Mouse (Mus musculus): ENCODE results near the gene Gmeb1.
"Not testable (repeated sequence)": the region's sequence is repeated elsewhere in the genome, so short reads cannot be mapped to it uniquely, and the experiment has no call there.

Gene Gmeb1

DNA sequence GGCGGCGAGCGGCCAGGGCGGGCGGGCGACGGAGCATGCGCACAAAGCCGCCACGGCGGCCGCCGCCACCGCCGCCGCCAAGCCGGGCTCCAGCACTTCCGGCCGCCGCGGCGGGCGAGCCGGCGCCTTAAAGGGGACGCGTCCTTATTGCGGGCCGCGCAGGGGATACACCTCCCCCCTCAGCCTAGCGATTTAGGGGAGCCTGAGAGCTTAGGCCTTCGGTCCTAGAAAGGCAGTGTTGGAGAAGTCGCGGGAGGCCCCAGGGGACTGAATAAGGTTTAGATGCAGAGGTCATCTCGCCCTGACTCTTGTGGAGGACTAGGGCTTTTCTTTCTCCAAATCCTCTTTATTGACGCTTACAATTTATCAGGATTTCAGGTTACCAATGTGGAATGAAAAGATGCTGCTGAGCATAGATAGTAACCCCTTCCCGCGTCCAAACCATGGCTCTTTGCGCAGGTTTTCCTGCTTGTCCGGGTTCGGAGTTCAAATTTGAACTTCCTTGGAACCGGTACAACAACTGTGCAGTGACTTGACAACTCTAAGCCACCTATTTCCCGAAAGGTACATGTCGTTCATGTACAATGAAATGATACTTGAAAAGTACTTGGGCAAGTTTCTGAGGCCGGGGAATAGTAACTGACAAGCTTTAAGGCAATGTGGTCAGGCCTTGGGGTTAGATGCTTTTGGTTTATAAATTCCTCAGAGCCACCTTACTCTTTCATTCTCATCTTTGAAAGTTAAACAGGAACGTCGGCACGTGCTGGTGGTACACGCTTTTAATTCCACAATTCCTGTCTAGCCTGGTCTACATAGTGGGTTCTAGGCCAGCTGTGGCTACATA lies at the start of gene Gmeb1:
TSS of gene Gmeb1 (minus strand) at position 89 of the 844 bp plus-strand sequence.
- DNase-seq = peak; percentile 82

DNA sequence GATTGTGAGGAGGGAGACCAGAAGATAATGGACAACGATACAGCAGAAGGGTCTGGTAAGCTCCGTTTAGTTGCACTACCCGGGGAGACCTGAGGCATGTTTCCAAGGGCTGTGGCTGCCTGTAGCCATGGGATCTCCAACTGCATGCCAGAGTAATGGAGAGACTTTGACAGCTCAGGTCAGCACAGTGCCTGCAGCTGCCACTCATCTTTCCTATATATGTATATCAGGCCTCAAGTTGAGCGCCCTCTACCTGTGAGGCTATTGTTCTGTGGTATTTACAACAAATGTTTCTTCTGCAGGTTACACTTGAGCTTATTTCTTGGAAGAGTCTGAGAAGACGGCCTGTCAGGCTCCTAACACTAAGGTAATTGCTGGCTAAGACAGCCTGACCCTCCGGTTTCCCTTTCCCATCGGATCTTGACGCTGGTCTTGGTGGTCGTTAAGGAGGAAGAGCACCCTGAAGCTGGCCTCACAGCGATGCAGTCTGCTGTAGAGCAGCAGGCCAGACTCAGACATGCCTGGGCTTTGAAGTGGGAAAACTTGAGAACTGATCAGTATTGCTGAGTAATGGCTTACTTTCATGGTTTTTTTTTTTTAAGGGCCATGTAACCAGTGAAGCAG lies 48.6 kb upstream of the Gmeb1 start:
- peak; percentile 60 for DNase-seq

DNA sequence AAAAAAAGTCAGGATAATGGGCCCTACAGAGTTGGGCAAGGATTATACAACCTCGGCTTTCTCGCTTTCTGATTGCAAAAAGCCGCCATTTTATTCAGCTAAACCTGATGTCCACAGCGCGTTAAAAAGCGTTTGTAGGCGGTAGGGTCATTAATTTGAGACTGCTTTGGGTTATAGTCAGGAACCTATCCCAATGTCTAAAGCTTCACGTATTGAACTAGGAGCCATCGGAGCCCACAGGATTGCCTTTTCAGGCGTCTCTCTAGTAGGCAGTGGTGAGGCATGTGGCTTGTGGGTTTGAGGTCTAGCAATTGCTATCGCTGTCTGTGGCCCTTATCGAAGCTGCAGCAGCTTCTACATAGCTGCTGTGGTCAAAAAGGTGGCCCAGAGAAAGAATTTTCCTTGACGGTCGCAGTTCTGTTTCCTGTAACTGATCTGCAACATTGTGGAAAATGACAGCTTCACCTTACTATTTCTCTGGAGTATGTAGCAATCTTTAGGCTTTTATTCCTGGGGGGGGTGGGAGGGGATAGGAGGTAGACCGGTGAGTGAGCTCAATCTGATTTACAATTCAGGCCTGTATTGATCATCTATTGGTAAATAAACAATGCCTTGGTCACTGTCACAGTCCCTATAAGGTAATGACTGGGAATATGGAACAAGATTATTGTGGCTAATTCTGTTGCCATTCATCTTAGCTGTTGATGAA lies 47.9 kb upstream of the Gmeb1 start:
- DNase-seq = no peak

DNA sequence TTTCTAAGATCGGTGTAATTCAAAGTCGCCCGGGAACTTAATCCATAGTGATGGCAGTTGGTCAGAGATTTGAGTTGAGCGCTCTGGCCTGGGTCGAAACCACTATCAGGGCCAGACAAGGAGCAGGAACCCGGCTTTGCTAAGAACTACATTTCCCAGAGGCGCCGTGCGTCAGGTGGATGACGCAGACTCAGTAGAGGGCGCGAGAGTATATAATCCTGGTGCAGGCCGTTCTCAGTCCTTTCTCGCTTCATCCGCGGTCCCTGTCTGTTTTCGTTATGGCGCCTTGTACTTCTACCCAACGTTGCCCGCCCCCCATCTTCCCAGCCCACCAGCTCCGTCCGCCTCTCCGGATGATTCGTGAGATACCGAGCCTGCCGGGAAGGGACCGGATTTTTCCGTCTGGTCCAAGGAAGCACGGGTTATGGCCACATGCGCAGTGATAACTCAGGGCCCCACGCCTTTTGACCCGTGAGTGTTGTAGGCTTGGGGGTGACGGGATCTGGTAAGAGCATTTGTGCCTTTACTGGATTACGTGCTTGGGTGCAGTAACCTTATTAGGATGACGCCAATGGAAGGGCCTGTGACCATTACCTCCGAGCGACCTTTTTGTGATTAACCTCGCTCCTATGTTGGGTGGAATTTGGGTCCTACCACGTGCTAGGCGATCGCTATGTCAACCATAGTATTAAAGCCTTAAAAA lies 47.2 kb upstream of the Gmeb1 start:
- peak; percentile 94 for DNase-seq

DNA sequence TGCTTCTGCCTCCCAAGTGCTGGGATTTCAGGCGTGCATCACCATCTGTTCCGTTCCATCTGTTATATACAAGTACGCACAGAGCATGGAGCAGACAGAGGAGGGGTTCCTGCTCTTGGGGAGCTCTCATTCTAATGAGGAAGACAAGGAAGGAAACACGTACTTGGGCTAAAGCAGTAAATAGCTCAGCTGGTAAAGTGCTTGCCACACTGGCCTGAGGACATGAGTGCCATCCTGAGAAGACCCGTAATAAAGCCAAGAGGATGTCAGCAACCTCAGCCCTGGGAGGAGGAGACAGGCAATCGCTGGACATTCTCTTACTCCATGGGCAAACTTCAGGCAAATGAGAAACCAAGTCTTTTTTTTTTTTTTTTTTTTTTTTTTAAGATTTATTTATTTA lies 44.6 kb upstream of the Gmeb1 start:
- no peak for DNase-seq

DNA sequence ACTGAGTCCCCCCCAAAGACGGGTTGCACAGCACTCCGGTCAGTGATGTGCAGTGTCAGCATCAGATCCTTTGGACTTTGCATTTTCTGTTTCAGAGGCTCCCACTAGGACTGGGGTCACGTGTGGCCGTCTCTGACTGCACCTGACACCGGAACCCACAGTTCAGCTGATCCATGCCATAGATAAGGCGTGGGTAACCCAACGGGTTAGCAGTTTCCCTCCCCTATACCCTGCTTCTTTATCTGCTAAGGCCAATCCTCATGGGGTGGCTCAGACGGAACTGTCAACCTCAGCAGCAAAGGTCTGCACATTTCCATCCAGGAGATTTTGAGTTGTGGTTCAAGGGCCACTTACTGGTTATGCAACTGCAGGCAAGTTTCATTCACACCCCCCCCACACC lies 43.9 kb upstream of the Gmeb1 start:
- no peak for DNase-seq

DNA sequence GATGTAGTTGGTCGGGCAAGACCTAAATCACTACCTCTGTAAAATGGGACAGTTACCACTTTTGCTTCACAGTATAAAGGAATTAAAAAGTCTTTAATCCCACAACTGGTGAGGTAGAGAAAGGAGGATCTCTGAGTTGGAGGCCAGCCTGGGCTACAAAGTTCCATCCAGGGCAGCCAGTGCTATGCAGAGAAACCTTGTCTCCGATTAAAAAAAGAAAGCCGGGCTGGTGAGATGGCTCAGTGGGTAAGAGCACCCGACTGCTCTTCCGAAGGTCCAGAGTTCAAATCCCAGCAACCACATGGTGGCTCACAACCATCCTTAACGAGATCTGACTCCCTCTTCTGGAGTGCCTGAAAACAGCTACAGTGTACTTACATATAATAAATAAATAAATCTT lies 42.1 kb upstream of the Gmeb1 start:
- DNase-seq = not testable (repeated sequence)

DNA sequence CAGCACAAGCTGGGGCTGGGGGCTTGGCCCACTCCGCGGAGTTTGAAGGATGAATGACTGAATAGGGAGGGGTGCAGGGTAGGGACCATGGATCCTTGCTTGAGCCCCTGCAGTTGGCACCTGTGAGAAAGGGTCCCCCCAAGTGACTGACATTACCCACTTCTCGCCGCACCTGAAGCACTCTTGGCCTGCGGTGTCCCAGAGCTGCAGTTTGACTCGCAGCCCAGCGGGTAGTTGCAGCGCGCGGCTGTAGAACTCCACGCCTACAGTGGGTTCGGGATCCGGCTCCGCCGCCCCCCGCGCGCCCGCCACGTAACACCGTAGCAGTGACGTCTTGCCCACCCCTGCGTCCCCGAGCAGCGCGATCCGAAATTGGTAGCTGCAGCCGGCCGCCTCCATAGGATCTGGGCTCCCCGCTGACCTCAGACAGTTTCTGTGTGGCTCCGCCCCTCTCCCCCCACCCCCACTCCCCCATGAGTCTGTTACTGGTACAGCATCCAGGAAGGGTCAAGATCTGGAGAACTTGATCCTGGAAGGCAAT lies 41.6 kb upstream of the Gmeb1 start, which contains the start of gene Rab42:
TSS of gene Rab42 (minus strand) at position 447 of the 541 bp plus-strand sequence.
- DNase-seq = peak; percentile 71

DNA sequence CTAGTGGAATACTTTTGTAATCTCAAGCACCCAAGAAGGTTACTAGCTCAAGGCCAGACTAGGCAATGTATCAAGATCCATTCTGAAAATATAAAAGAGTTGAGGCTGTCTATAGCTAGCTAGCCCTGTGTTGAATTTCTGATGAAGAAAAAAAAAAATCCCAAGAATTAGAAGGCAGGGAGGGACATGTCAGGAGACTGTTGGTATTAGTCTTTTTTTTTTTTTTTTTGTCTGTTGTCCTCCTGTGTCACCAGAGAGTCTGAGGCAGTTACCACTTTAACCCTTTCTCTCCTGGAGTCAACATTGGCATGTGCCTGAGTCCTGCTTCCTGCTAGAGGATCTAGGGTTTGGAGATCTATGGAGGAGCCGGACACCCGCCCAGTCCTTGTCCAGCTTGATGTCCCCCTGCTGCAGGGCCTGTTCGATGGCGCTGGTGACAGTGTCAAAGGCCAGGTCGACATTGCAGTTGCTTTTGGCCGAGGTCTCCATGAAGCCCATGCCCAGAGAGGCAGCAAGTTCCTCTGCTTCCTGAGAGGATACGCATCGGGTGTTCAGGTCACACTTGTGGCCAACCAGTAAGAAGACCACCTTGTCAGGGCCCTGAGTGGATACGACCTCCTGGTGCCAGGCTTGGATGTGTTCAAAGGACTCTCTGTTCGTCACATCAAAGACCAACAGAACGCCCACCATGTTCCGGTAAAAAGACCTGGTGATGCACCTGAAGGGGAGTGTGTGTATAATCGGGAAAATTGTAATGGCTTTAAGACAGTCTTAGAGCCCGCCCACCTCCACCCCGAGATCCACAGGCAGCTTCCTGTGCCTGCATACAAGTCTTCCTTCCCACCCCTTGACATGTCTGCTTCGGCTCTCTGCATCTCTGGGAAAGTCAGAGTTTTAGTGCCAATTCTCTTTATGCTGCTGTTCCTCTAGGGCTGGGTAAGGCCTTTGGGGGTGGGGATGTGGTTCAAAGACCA lies 40.9 kb upstream of the Gmeb1 start:
- DNase-seq = no peak

DNA sequence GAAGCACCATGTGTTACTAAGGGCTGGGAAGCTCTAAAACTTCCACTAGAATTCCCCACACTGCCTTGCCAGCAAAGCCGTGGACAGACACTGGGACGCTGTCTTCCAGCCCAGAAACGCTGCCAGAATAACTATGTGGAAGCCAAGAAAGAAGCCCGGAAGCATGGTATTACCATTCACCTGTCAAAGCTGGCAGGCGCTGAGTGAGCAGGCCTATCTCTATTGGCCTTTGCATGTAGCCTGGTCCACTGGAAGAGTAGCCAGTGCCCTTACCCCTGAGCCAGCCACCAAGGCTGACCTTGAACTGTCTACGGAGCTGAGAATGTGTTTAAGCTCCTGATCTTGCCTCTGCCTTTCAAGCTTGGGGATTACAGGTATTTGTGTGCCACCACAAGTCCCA lies 40.1 kb upstream of the Gmeb1 start:
- DNase-seq = no peak

DNA sequence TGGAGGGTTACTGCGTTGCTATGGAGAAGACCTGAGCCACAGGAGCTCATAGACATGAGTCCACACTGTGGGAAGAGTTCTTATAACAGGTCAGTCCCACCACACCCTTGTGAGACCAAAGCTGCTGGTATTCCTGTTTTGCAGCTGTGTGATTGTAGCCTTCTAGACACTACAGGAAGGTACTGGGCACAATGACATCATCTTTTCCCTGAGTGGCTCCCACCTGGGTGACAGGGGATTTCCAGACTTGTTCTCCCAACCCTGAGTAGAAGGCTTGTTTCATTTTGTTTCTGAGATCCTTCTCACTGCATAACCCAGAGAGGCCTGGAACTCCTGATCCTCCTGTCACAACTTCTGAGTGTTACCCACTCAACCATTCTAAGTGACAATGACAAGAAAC lies 38.4 kb upstream of the Gmeb1 start:
- DNase-seq = no peak

DNA sequence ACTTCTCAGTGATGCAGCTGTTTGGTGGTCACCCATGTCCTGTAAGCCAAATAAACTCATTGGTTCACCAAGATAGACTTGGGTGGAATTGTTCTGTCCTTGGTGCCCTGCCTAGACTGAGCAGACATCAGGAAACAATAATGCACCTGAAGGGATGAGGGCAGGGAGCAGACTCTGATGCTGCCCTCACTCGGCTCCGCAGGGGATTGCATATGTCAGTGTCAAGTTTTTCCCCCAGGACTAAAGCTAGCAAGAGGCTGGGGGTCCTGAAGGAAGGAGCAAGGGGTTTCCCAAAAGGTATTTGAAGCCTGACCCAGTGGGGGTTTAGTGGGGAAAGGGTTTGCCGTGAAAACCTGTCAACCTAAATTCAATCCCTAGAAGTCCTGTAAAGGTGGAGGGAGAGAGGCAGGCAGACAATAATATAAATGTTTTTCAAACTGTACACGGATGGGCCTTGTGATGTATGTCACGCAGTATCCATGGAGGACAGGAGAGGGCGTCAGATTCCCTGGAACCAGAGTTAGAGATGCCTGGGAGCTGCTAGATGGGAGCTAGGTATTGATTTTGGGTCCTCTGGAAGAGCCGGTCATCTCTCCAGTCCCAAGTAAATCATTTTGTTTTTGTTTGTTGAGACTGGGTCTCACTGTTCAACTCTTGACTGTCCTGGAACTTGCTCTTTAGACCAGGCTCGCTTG lies 34.4 kb upstream of the Gmeb1 start:
- no peak for DNase-seq

DNA sequence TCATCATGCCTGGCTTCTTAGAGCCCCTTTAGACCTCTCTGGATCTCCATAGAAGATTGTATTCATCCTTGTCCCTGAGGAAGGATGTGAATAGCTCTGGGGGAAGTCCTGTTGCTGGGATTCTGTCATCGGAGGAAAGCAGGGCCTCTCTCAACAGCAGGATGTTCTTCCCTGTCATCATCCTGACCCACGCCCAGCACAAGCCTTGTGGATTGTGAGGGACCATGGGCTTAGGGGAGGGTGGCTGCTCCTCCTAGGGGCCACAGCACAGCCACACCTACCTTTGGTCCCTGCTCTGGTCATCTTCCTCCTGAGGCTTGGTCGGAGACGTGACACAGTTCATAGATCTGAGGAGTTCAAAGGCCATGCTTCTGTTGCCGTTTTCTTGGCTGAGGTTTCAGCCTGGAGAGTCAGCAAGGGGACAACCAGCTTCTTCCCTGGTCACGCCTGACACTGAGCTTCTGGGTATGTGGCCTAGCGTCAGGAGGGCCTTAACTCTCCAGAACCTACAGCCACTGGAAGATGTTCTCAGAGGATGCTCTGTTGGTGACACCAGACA lies 32.4 kb upstream of the Gmeb1 start:
- DNase-seq = no peak

DNA sequence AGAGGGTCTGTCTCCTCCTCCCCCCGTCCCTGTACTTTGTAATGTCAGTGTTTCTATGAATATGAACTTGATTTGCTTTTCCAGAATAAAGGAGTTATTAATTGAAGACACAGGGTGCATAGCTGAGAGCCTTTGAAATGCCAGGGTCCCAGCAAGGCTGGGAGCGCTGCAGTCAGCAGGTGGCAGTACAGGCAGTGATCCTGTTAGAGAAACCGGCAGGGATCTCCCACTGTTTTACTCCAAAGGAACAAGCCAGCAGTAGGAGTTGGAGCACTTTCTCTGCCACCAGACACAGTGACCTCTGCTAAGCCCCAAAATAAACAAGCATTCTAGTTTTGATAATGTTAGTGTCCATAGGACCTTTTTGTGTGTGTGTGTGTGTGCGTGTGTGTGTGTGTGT lies 31.6 kb upstream of the Gmeb1 start:
- peak; percentile 78 for DNase-seq

DNA sequence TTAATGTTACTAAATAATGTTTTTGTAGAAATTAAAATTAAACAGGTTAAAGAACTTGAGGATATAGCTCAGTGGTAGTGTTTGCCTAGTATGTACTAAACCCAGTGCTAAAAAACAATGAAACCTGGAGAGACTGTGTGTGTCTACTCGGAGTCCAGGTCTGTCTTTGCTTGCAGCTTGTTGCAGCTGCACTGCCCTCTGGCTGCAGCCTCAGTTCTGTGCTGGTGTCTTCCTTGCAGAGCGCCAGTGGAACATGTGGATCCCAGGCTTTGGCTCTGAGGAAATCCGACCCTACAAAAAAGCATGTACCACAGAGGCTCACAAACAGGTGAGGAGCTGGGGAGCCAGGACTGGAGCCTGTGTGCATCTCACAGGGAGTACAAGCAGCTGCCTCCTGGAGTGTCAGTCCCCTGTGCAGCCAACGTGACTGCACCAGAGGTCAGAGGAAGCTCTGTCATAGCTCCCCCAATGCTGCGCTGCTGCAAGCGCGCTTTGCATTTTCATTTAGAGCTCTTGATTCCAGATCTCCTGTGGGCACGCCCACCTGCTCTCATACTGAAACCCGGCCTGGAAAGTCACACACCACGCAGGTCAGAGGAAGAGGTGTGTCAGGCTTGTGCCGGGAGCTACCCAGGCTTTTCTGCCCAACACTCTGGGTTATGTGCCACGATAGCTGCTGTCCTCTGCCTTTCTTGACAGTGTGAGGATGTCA lies 30.4 kb upstream of the Gmeb1 start:
- DNase-seq = no peak

DNA sequence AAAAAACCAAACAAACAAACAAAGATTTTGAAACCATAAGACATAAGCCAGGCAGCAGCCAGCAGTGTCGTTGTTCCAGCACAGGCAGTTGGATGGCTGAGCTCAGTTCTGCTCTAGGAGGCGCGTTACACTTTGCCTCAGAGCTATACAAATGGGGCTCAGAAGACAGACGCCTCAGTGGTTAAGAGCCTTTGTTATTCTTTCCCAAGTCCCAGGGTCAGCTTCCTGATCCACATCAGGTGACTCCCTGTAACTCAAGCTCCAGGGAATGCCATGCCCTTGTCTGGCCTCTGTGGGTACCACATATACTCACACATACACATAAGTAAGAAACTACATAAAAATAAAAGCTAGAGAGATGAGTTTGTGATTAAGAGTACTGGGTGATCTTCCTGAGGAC lies 29.7 kb upstream of the Gmeb1 start:
- no peak for DNase-seq

DNA sequence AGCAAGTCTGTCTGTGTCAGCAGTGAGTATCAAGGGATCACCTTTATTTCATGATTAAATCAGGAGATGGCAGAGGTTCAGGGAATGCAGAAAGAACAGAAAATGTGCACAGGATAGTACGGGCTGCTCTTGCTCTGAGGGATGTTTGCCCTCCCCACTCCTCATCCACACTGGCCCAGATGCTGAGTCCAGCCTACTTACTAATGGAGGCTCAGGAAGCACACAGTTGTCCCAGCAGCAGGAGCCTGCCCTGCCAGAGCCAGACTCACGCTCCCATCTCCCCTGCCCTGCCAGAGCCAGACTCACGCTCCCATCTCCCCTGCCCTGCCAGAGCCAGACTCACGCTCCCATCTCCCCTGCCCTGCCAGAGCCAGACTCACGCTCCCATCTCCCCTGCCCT lies 27.4 kb upstream of the Gmeb1 start:
- DNase-seq = not testable (repeated sequence)

DNA sequence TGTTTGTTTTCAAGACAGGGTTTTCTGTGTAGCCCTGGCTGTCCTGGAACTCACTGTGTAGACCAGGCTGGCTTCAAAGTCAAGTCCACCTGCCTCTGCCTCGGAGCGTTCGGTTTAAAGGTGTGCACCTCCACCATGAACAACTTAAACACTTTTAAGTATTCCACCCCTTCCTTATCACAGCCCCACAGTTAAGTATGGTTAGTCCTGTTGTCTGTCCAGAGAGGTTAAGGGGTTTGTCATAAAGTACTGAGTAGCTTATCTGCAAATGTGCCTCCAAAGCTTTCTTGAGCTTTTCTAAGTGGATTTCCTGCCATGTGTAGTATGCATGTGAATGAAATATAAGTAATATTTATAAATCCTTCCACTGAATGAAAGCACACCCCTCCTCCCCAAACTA lies 14.5 kb upstream of the Gmeb1 start:
- no peak for DNase-seq

DNA sequence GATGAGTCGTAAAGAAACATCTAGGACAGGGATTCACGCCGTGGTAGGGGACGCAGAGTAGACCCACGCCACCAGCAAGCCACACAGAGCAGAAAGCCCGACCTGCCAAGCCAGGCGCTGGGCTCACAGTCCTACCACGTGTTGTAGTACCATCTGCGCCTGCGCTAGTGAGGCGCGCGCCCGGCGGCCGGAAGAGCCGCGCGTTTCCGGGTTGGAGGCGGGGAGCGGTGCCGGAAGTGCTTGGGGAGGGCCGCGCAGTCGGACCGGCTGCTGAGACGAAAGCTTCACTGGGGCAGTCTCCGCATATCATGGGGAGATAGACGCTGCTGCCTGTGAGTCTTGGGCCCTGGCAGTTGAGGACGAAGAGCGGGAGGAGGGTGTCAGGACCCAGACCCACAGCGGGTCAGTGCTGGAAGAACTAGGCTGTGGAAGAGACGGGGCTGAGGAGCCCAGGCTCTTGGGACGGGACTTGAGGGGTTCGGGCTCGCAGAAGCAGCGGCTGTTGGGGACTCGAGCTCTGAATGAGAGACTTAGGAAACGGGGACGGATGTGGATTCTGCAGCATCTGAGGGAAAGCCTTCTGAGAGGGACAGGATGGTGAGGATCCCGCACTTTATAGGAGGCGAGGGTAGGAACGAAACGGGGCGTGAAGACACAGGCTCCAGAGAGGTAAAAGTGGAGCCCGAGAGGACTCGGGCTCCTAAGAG lies 12.9 kb upstream of the Gmeb1 start, which contains the start of gene Taf12:
TSS of gene Taf12 (plus strand) at position 220 of the 707 bp plus-strand sequence.
- DNase-seq = peak; percentile 95

Data from lung, postnatal 10 days (tissue).